ENCODE assay signal across 21 mouse cellular contexts in genomic region chr6:76777080-76777479, GRCm38 (mm10).
A peak's percentile ranks its signal among the peaks of the same experiment; 100 is the strongest.
DNase-seq lines count a peak whose midpoint lies in the region; ATAC-seq lines count a peak whose summit lies in the region.
"Had no signal": no experiment of that assay in that cellular context is flagged by ENCODE, and none has a peak within 500 bp of the region (broad histone marks: within the 10 kb centered on the region; RNA-seq: fewer than 3 reads in every experiment).

No protein-coding gene starts in this region.

- peak; percentile 66 for ATAC-seq in cerebellum, adult (ENCODE audit: insufficient number of reproducible peaks, low FRiP score, low TSS enrichment)
- ATAC-seq: forebrain, embryonic 13.5 days; hindbrain, embryonic 16.5 days; liver, embryonic 12.5 days; liver, postnatal 0 days; midbrain, embryonic 16.5 days had no signal

- DNase-seq in cerebellum, postnatal 4 days (ENCODE audit: low spot score in 2 of 2), result no peak
- DNase-seq in cerebellum, adult 11-12 months, result peak; percentile 59
- DNase-seq in cerebellum, adult 9-11 months, result peak; percentile 72
- DNase-seq in layer of hippocampus, adult 9-11 months, result peak; percentile 9
- no peak for DNase-seq in frontal cortex, postnatal 10 days (ENCODE audit: low spot score in 2 of 2)
- DNase-seq in thymus, postnatal 4 days, result no peak
- DNase-seq: adrenal gland, adult 8-10 months; gastrocnemius, postnatal 25 days; heart, adult 11 months; kidney, adult 18-20 months; kidney, postnatal 25 days; left cerebral cortex, postnatal 4 days; liver, postnatal 0 days; lung, postnatal 36 days; right cerebral cortex, adult 18-20 months; right cerebral cortex, postnatal 4 days had no signal

Comparison
In these comparisons a context has a peak if more than half of its experiments do, and no peak if none do; other contexts are left out.
1. DNase-seq: peak in cerebellum, adult 11-12 months (single experiment), cerebellum, adult 9-11 months (single experiment) and layer of hippocampus, adult 9-11 months (single experiment); none in cerebellum, postnatal 4 days (0 of 2), frontal cortex, postnatal 10 days (0 of 2) and thymus, postnatal 4 days (single experiment).